Mouse (Mus musculus): ENCODE data around the gene Narf. TPM values are rescaled to one million over a fixed set of nuclear protein-coding genes. Genes with fewer than 3 reads are reported as not detected.

Narf gene
- total RNA-seq, 1 experiment from 2014 or later = 40.9 TPM

Other genes starting within 250 kb of the Narf start
- gene Csnk1d, start 245.9 kb upstream of the Narf start, total RNA-seq (2017) = 65.0 and 84.8 TPM in 2 replicates
- 1.1 and 3.1 TPM in 2 replicates for gene Cd7, start 197.8 kb upstream of the Narf start, total RNA-seq (2017)
- not detected in 2 replicates for gene Sectm1b, start 173.7 kb upstream of the Narf start, total RNA-seq (2017)
- gene Sectm1a, start 156.0 kb upstream of the Narf start, total RNA-seq (2017) = not detected in 2 replicates
- gene Tex19.2, start 118.6 kb upstream of the Narf start, total RNA-seq (2017) = not detected in 2 replicates
- gene Tex19.1, start 91.1 kb upstream of the Narf start, total RNA-seq (2017) = not detected in 2 replicates
- gene Uts2r, start 77.0 kb upstream of the Narf start, total RNA-seq (2017) = not detected in 2 replicates
- gene Hexdc, start 32.8 kb upstream of the Narf start, total RNA-seq (2017) = 9.6 and 10.0 TPM in 2 replicates
- gene Ogfod3, start 32.5 kb upstream of the Narf start, total RNA-seq (2017) = 3.8 and 8.6 TPM in 2 replicates
- 22.7 and 30.2 TPM in 2 replicates for gene Cybc1, start 7.9 kb upstream of the Narf start, total RNA-seq (2017)
- gene Foxk2, start 22.7 kb downstream of the Narf start, total RNA-seq (2017) = 20.8 and 23.8 TPM in 2 replicates
- 39.1 and 40.7 TPM in 2 replicates for gene Wdr45b, start 117.2 kb downstream of the Narf start, total RNA-seq (2017)
- gene Rab40b, start 151.0 kb downstream of the Narf start, total RNA-seq (2017) = 0.64 TPM in 1 of 2 replicates, not detected in the other
- gene Fn3krp, start 184.1 kb downstream of the Narf start, total RNA-seq (2017) = 19.6 and 26.3 TPM in 2 replicates
- 0.44 and 0.46 TPM in 2 replicates for gene Fn3k, start 197.7 kb downstream of the Narf start, total RNA-seq (2017)
- 46.9 and 57.8 TPM in 2 replicates for gene Tbcd, start 214.7 kb downstream of the Narf start, total RNA-seq (2017)

Data from common myeloid progenitor, adult 5-6 weeks (primary cell).